Mouse (Mus musculus): Measurements from ENCODE around the gene Agk.

The Agk gene

DNA sequence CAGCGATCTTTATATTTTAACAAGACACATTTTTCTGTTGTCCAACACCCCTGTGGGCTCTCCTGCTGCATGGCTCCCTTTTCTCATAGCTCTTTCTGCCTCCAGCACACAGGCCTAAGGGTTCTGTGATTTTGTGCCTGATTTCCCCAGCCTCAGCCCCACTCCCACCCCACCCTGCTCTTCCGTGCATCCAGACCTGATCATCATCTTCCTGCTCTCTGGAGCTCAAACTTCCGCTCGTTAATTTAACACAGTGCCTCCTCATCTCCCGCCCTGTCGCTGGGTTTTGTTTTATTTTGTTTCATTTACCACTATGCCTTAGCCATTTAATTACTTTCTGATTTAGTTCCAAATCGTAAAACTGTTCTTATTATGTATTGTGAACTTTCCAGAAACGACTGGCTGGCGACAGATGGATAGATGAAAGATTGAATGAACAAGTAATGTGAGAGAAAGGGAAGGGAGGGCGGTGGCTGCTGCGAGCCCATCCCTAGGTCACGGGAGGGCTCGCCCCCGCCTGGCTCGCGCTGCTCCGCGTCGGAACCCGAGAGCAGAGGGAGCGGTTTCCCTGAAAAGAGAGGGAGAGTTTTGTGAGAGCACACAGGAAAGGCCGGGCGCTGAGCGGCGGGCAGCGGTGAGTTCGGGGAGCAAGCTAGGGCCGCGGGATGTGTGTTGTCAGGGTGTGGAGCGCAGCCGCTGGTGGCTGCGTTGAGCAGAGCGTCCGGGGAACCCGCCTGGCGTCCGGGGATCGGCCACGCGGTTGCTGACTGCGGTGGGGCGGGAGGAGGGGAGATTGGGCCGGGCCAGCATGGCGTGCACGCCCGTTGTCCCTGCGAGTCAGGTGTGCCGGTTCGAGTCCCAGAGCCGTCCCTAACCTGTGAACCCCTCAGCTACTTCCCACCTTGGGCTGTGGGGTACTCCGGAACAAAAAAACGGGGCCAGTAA, at the start of gene Agk:
Gene Agk (plus strand): TSS at position 276 of the 945 bp plus-strand sequence.
- DNase-seq: peak; percentile 82 to 86

- DNase-seq: no peak
Observed at GRCm38 (mm10) chr6:40300707-40301106, 24.3 kb upstream of the Agk start.

GRCm38 (mm10) chr6:40303379-40303778, 21.6 kb upstream of the Agk start:
- DNase-seq: peak; percentile 88

- no peak for DNase-seq
Observed at GRCm38 (mm10) chr6:40304972-40305371, 20.0 kb upstream of the Agk start.

DNA sequence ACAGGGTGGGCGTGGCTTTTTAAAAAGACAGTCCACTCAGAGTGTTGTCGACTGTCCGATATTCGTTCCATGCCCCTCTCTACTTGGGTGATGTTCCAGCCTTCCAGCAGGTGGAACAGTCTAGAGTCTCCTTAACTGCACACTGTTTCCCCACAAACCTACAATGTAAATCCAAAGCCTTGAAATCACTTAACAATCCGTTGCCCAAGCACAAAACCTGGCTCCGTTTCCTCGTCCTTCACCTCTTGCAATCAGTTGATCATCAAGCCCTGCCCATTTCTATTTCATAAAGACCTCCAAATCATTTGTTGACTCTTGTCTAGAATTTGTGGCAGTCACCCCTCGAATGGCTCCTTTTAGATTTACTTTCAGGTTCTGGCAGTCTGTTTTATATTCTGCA, 1.4 kb downstream of the Agk start:
- no peak for DNase-seq

DNA sequence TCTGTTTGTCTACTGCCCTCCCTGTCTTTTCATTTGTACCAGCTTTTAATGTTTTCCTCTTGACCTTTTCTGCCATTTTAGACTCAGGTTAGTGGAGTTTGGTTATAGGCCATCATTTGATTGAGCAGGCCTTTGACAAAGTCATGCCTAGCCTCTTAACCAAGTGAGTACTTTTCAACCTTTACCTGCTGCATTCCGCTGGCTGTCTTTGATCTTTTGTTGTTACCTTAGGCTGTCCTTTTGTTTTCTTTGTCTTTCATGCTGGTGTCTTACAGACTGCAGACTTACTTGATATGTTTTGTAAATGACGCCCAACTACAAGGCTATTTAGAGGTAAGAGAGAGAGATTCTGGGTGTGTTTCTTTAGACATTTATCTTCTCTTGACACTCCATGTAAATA, 8.5 kb downstream of the Agk start:
- DNase-seq: no peak

- DNase-seq: no peak
Observed at GRCm38 (mm10) chr6:40336735-40337731, 12.1 kb downstream of the Agk start.

- DNase-seq: peak; percentile 88 to 89
Observed at GRCm38 (mm10) chr6:40346959-40347771, 22.2 kb downstream of the Agk start.

DNA sequence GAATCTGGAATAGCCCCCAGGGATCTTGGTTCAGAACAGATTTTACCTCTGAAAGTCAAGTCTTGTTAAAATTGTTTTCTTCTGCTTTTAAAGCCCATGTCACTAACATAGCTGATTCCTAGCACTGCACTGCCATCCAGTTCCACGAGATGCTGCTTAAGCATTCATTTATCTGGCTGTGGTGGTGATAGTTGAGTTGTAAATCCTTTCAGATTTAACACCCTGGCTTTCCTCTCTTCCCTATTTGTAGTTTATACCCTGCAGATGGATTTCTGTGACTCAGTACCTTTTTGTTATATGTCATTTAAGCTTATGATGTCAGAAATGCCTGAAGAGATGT, 22.8 kb downstream of the Agk start:
- no peak for DNase-seq

DNA sequence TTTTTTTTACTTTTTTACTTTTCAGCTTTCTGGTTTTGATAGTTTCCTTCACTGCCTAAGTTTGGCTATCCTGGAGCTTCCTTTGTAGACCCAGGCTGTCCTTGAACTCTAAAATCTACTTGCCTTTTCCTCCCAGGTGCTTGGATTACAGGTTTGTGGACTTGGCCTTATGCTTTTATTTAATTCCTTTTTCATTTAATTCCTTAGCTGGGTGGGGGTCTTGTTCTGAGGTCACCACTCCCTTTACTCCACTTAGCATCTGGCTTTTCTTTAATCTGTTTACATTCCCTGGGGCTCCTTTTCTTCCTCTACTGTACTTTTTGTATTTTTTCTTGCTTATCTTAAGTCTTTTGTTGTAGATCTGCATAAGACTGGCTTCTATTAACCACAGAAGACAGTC, 25.1 kb downstream of the Agk start:
- DNase-seq: no peak

DNA sequence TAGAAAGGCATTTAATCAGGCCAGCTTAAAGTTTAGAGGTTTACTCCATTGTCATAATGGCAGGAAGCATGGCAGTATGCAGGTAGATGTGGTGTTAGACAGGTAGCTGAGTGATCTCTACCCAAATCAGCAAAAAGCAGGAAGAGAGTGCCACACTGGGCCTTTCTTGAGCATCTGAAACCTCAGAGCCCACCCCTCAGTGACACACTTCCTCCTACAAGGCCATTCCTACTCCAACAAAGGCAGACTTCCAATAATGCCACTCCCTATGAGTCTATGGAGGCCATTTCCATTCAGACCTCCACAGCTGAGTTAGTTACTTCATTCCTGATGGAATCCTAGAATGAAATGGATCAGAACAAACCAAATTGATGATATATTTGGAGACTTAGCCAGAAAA, 25.9 kb downstream of the Agk start:
- no peak for DNase-seq

GRCm38 (mm10) chr6:40353360-40353759, 28.4 kb downstream of the Agk start:
- DNase-seq: peak in 1 of 2 experiments; percentile 47

GRCm38 (mm10) chr6:40371031-40371430, 46.1 kb downstream of the Agk start:
- DNase-seq: no peak

DNA sequence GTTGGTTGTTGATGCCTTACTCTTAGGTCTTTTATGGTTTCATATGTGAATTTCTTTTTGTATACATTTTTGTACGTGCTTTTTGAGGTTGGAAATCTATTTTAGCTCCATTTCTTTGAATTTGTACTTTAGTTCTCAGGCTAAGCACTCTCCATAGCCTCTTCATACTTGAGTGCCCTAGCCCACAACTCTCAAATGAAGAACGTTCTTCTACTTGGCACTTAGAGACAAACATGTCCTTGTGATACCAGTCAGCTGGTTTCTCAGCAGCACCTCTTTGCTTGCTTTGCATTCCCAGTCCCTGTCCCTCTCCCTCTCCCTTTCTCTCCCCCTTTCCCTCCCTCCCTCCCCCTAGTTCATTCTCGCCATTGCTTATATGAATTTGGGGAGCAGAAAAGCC, 55.2 kb downstream of the Agk start:
- no peak for DNase-seq

- DNase-seq: no peak
Observed at GRCm38 (mm10) chr6:40381908-40382307, 56.9 kb downstream of the Agk start.

GRCm38 (mm10) chr6:40385682-40386081, 60.7 kb downstream of the Agk start:
- no peak for DNase-seq

- no peak for DNase-seq
Observed at GRCm38 (mm10) chr6:40388660-40389059, 63.7 kb downstream of the Agk start.

GRCm38 (mm10) chr6:40390975-40391374, 66.0 kb downstream of the Agk start:
- peak; percentile 44 for DNase-seq

- peak; percentile 91 to 93 for DNase-seq
Observed at GRCm38 (mm10) chr6:40393213-40393612, 68.2 kb downstream of the Agk start.

GRCm38 (mm10) chr6:40402031-40402430, 77.1 kb downstream of the Agk start:
- DNase-seq: peak in 1 of 2 experiments; percentile 16

- peak; percentile 87 to 95 for DNase-seq
Observed at GRCm38 (mm10) chr6:40403640-40404285, 78.8 kb downstream of the Agk start.

DNA sequence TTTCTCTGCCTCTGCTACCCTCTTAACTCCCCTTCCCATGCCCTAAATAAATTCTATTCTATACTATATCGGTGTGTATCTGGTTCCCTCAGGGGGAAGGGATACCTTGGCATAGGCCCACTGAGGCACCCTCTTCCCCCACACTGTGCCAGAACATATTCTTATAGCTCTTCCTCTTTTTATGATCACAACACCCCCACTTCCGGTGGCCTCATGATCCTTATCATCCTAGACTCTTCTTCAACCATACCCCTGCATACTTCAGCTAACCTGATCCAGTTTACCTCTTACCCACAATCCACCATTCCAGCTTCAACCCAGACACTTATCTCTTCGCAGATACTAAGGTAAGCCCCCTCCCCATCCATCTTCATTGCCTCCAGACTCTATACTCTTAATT, 86.1 kb downstream of the Agk start:
- no peak for DNase-seq
